Mouse (Mus musculus): ENCODE measurements at regions not wholly inside any gene's neighbourhood (a gene's known extent, or its start where the extent isn't known, plus 50 kb on each side); places are given as distances from the start of the nearest gene placed in this dataset.

GRCm38 (mm10) chr12:106955778-106956177 is 532.7 kb upstream of the 3110018I06Rik start:
- H3K4me1 ChIP-seq: no peaks in the 10 kb centered on the region
- peaks cover 74% of the 10 kb centered on the region for H3K9me3 ChIP-seq
- no peaks in the 10 kb centered on the region for H3K36me3 ChIP-seq (replicated peaks; ENCODE audit: low read length)
- no peaks in the 10 kb centered on the region for H3K27me3 ChIP-seq (replicated peaks)
- TF ChIP-seq GATA1 (IDR thresholded peaks at IDR 0.05; ENCODE audit: borderline replicate concordance, low read length) (no peak), FLI1 (IDR thresholded peaks at IDR 0.05; ENCODE audit: low read length) (no peak)
- H3K4me3 ChIP-seq (replicated peaks): no peak overlapping the region

DNA sequence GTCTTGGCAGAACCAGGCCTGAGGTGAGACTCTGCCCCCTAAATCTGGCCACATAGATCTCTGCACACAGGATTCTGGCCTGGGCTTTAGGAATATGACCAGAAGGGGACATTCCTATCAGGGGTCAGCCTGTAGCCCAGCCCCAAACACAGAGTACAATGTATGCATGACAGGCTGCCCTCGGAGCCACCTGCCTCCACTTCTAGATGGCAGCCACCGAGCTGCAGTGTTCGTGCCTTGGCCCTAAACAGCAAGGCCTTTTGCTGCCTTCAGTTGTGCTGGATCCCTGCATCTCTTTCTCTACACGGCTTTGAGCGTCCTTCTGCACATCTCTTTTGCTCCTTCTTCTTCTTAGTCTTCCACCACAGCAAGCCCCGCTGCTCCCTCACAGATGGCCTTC is 532.2 kb upstream of the 3110018I06Rik start:
- Histone ChIP-seq H3K36me3 (replicated peaks; ENCODE audit: low read length) (no peaks in the 10 kb centered on the region), H3K4me3 (replicated peaks) (no peak overlapping the region), H3K9me3 (peaks cover 74% of the 10 kb centered on the region), H3K27me3 (replicated peaks) (no peaks in the 10 kb centered on the region), H3K4me1 (no peaks in the 10 kb centered on the region)
- TF ChIP-seq FLI1 (IDR thresholded peaks at IDR 0.05; ENCODE audit: low read length): no peak
- TF ChIP-seq GATA1 (IDR thresholded peaks at IDR 0.05; ENCODE audit: borderline replicate concordance, low read length): no peak

DNA sequence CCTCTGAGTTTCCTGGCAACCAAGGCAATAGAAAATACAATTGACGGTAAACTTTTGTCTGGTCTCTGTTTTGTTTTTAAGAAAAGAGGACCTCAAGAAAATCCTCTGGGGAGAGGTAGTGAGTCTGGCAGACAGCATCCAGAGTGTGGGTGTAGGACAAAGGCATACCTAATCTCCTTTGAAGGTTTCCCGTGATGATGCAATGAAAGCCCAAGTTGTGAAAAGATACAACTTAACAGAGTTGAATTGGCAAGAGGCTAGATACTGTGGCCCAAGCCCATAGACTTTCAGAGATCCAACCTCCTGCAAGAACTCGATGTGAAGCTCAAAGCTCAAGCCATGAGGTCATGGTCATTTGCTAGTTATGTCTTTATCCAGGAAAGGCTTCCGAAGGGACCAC is 526.4 kb upstream of the 3110018I06Rik start:
- peaks cover 73% of the 10 kb centered on the region for H3K9me3 ChIP-seq
- TF ChIP-seq FLI1 (IDR thresholded peaks at IDR 0.05; ENCODE audit: low read length): no peak
- no peak for TF ChIP-seq GATA1 (IDR thresholded peaks at IDR 0.05; ENCODE audit: borderline replicate concordance, low read length)

DNA sequence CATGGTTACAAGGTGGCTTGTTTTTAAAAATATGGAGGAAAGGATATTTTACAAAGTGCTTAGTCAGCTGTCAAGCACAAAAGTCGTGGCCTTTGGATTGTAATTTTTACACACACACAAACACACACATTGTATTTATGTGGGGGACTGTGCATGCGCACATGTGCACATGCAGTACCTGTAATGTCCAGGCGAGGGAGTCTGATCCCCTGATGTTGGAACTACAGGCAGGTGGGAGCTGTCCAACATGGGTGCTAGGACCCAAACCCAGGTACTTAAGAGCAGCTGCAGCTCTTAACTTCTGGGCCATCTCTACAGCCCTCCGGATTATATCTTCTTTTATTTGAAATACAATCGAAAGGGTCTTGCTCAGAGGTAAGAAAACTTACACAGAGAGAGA is 524.7 kb upstream of the 3110018I06Rik start:
- Histone ChIP-seq H3K9me3 (peaks cover 72% of the 10 kb centered on the region), H3K36me3 (replicated peaks; ENCODE audit: low read length) (no peaks in the 10 kb centered on the region), H3K27me3 (replicated peaks) (no peaks in the 10 kb centered on the region), H3K4me3 (replicated peaks) (no peak overlapping the region), H3K4me1 (no peaks in the 10 kb centered on the region)
- TF ChIP-seq FLI1 (IDR thresholded peaks at IDR 0.05; ENCODE audit: low read length) (no peak), GATA1 (IDR thresholded peaks at IDR 0.05; ENCODE audit: borderline replicate concordance, low read length) (no peak)

More for the DNA sequence above, 526.4 kb upstream of the 3110018I06Rik start:
- Histone ChIP-seq H3K27me3 (replicated peaks) (no peaks in the 10 kb centered on the region), H3K4me3 (replicated peaks) (no peak overlapping the region), H3K36me3 (replicated peaks; ENCODE audit: low read length) (no peaks in the 10 kb centered on the region), H3K4me1 (no peaks in the 10 kb centered on the region)

DNA sequence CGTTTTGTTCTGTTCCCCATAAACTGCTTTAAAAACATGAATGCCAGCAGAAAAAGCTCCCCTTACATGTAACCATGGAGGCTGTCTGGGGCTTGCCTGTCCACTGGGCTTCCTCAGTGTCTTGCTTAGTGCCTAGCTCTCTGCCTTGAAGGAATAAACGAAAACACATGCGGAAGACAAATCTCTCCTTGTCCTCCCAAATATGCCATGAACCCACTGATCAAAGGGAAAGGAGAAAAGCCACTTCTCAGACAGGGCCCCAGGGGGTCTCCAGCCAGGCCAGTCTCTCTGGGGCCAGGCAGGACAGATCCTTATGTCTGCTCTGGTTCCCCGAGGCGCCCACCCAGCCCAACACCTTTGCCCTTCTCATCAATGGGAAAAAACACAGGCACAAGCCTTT is 518.6 kb upstream of the 3110018I06Rik start:
- Histone ChIP-seq H3K4me3 (replicated peaks) (no peak overlapping the region), H3K36me3 (replicated peaks; ENCODE audit: low read length) (no peaks in the 10 kb centered on the region), H3K27me3 (replicated peaks) (no peaks in the 10 kb centered on the region), H3K9me3 (peaks cover 86% of the 10 kb centered on the region), H3K4me1 (no peaks in the 10 kb centered on the region)
- no peak for TF ChIP-seq FLI1 (IDR thresholded peaks at IDR 0.05; ENCODE audit: low read length)
- TF ChIP-seq GATA1 (IDR thresholded peaks at IDR 0.05; ENCODE audit: borderline replicate concordance, low read length): no peak

GRCm38 (mm10) chr12:106992421-106992820 is 496.0 kb upstream of the 3110018I06Rik start:
- H3K9me3 ChIP-seq: peaks cover 71% of the 10 kb centered on the region
- no peak overlapping the region for H3K4me3 ChIP-seq (replicated peaks)
- no peaks in the 10 kb centered on the region for H3K27me3 ChIP-seq (replicated peaks)
- H3K4me1 ChIP-seq: no peaks in the 10 kb centered on the region
- TF ChIP-seq GATA1 (IDR thresholded peaks at IDR 0.05; ENCODE audit: borderline replicate concordance, low read length) (no peak), FLI1 (IDR thresholded peaks at IDR 0.05; ENCODE audit: low read length) (no peak)
- no peaks in the 10 kb centered on the region for H3K36me3 ChIP-seq (replicated peaks; ENCODE audit: low read length)

DNA sequence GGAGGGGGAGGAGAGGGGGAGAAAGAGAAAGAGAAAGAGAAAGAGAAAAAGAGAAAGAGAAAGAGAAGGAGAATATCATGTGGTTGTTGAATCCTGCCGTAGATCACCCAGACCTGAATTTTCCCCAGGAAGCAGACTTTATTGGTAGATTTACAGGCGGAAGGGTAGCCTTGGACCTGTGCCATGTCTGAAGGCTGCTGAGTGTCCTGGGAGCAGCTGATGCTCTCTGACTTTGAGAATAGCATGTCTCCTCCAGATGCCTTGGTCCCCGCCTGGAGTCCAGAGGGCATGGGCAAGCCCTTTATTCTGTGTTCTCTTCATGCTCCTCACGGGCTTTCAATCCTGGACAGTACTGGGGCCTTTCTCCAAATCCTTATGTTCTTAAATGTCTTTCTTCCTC is 495.4 kb upstream of the 3110018I06Rik start:
- H3K36me3 ChIP-seq (replicated peaks; ENCODE audit: low read length): no peaks in the 10 kb centered on the region
- H3K4me1 ChIP-seq: no peaks in the 10 kb centered on the region
- no peaks in the 10 kb centered on the region for H3K27me3 ChIP-seq (replicated peaks)
- H3K4me3 ChIP-seq (replicated peaks): no peak overlapping the region
- no peak for TF ChIP-seq GATA1 (IDR thresholded peaks at IDR 0.05; ENCODE audit: borderline replicate concordance, low read length)
- no peak for TF ChIP-seq FLI1 (IDR thresholded peaks at IDR 0.05; ENCODE audit: low read length)
- H3K9me3 ChIP-seq: peaks cover 73% of the 10 kb centered on the region

DNA sequence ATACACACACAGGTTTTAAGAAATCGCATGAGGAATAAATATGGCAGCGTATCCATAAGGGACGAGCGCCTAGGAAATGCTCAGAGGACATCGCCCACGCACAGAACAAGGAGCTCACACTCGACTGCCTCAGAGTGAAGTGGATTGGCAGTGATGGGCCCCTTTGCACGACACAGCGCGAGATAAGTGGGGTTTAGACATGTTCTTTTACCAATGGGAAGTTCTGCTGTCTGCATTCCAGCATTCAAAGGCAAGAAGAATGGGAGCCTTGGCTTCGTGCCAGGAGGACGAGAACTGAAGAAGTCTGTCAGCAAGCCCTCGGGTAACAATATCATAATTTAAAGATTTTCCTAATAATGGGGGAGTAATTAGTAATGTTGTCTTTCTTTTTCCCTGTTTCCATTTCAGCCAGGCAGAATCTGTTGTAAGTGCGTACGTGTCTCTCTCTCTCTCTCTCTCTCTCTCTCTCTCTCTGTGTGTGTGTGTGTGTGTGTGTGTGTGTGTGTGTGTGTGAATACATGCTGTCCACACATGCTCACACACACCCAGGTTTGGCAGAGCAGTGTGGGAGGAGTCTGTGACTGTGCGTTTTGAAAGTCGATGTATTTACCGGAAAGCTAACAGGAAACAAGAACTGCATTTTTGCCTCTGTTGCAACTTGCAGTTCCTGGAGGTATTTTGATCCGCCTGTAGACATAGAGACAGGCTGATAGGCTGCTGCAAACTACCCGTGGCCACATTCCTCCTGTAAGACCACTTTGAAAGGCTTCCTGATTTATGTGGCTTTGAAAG is 477.2 kb upstream of the 3110018I06Rik start:
- Histone ChIP-seq H3K27me3 (replicated peaks) (no peaks in the 10 kb centered on the region), H3K4me3 (replicated peaks) (no peak overlapping the region), H3K9me3 (peaks cover 76% of the 10 kb centered on the region), H3K4me1 (no peaks in the 10 kb centered on the region), H3K36me3 (replicated peaks; ENCODE audit: low read length) (no peaks in the 10 kb centered on the region)
- TF ChIP-seq FLI1 (IDR thresholded peaks at IDR 0.05; ENCODE audit: low read length): no peak
- TF ChIP-seq GATA1 (IDR thresholded peaks at IDR 0.05; ENCODE audit: borderline replicate concordance, low read length): no peak

GRCm38 (mm10) chr12:107016801-107017200 is 471.6 kb upstream of the 3110018I06Rik start:
- H3K4me3 ChIP-seq (replicated peaks): no peak overlapping the region
- H3K9me3 ChIP-seq: peaks cover 70% of the 10 kb centered on the region
- H3K27me3 ChIP-seq (replicated peaks): no peaks in the 10 kb centered on the region
- H3K4me1 ChIP-seq: no peaks in the 10 kb centered on the region
- no peak for TF ChIP-seq FLI1 (IDR thresholded peaks at IDR 0.05; ENCODE audit: low read length)
- no peak for TF ChIP-seq GATA1 (IDR thresholded peaks at IDR 0.05; ENCODE audit: borderline replicate concordance, low read length)
- no peaks in the 10 kb centered on the region for H3K36me3 ChIP-seq (replicated peaks; ENCODE audit: low read length)

- TF ChIP-seq FLI1 (IDR thresholded peaks at IDR 0.05; ENCODE audit: low read length): no peak
- TF ChIP-seq GATA1 (IDR thresholded peaks at IDR 0.05; ENCODE audit: borderline replicate concordance, low read length): no peak
- H3K36me3 ChIP-seq (replicated peaks; ENCODE audit: low read length): no peaks in the 10 kb centered on the region
- H3K27me3 ChIP-seq (replicated peaks): no peaks in the 10 kb centered on the region
- peaks cover 71% of the 10 kb centered on the region for H3K9me3 ChIP-seq
- no peak overlapping the region for H3K4me3 ChIP-seq (replicated peaks)
- H3K4me1 ChIP-seq: no peaks in the 10 kb centered on the region
Measured at GRCm38 (mm10) chr12:107021806-107022205, 466.6 kb upstream of the 3110018I06Rik start.
